Mouse (Mus musculus) hindbrain, embryonic 15.5 days (tissue): ENCODE measurements around the gene Xpc. TPM values are rescaled to one million over a fixed set of nuclear protein-coding genes. Genes with fewer than 3 reads are reported as not detected.

Experiments used
- ATAC-seq: fragments of 200-750 bp; cut with Nextera tagmentation; 2 replicates; pipeline ENCODE4 v1.8.0; 2017; ENCODE audit warnings: low read depth, moderate number of reproducible peaks, moderate TSS enrichment; ENCODE audit not compliant: low FRiP score
- H3K27ac ChIP-seq: fragments of 300-500 bp; sonication (generic); replicated peaks from 2 replicates; pipeline ENCODE4 v1.5.1; 2015; ENCODE audit warnings: mild to moderate bottlenecking, inconsistent platforms
- H3K27me3 ChIP-seq: fragments of 300-500 bp; sonication (generic); 2 replicates; pipeline ENCODE4 v1.6.1; 2015; ENCODE audit warnings: control low read depth, inconsistent platforms
- H3K36me3 ChIP-seq: fragments of 300-500 bp; sonication (generic); 2 replicates; pipeline ENCODE4 v1.6.1; 2015; ENCODE audit warnings: control low read depth, inconsistent platforms
- H3K4me1 ChIP-seq: fragments of 300-500 bp; sonication (generic); replicated peaks from 2 replicates; pipeline ENCODE4 v1.6.1; 2015; ENCODE audit warnings: control low read depth, inconsistent platforms
- H3K4me2 ChIP-seq: fragments of 300-500 bp; sonication (generic); 2 replicates; pipeline ENCODE4 v1.6.1; 2015; ENCODE audit warnings: moderate library complexity, mild to moderate bottlenecking, inconsistent platforms
- H3K4me3 ChIP-seq: fragments of 300-500 bp; sonication (generic); 2 replicates; pipeline ENCODE4 v1.5.1; 2015; ENCODE audit warnings: mild to moderate bottlenecking, inconsistent platforms
- H3K9ac ChIP-seq: fragments of 300-500 bp; sonication (generic); 2 replicates; pipeline ENCODE4 v1.6.1; 2015; ENCODE audit warnings: inconsistent platforms
- H3K9me3 ChIP-seq: fragments of 300-500 bp; sonication (generic); 2 replicates; pipeline ENCODE4 v1.6.1; 2016; ENCODE audit warnings: control low read depth, inconsistent platforms
- WGBS: fragments of 180-500 bp; shearing (Covaris S2); methylation state at CpG from one replicate; pipeline ENCODE4 v1.1.7; 2015; 5-methylcytosine and 5-hydroxymethylcytosine counted together
- polyA plus RNA-seq: library from polyadenylated mRNA; unstranded; fragments of >200 nt; fragmentation: Nextera tagmentation; extraction: Ambion mirVana; gene quantifications from 2 replicates; pipeline ENCODE4 v1.2.1, GENCODE M21; 2015

Gene Xpc
- polyA plus RNA-seq, 1 experiment from 2014 or later: 18.6 TPM

- Histone ChIP-seq H3K9ac (no peak overlapping the region), H3K36me3 (no peaks in the 10 kb centered on the region), H3K27ac (no peak overlapping the region), H3K4me1 (peaks cover 2% of the 10 kb centered on the region; the same call in 1 of the 2 replicates), H3K4me2 (no peak overlapping the region), H3K4me3 (no peak overlapping the region), H3K27me3 (no peaks in the 10 kb centered on the region), H3K9me3 (no peaks in the 10 kb centered on the region)
- no peak for ATAC-seq
- 90% methylated on average over 11 of the region's 11 CpGs for WGBS
Measured at GRCm38 (mm10) chr6:91536047-91536765, 20.5 kb upstream of the Xpc start.

GRCm38 (mm10) chr6:91535231-91535630 lies 19.5 kb upstream of the Xpc start:
- no peak for ATAC-seq
- H3K4me1 ChIP-seq: no peaks in the 10 kb centered on the region; the same call in 1 of the 2 replicates
- WGBS: 65% methylated on average over 3 of the region's 3 CpGs

GRCm38 (mm10) chr6:91534268-91534667 lies 18.6 kb upstream of the Xpc start:
- H3K27me3 ChIP-seq: no peaks in the 10 kb centered on the region
- H3K4me3 ChIP-seq: no peak overlapping the region
- no peak overlapping the region for H3K4me2 ChIP-seq
- H3K4me1 ChIP-seq: no peaks in the 10 kb centered on the region; the same call in 1 of the 2 replicates
- H3K9me3 ChIP-seq: no peaks in the 10 kb centered on the region
- no peak overlapping the region for H3K9ac ChIP-seq
- no peak overlapping the region for H3K27ac ChIP-seq
- no peaks in the 10 kb centered on the region for H3K36me3 ChIP-seq
- WGBS: 88% methylated on average over 4 of the region's 4 CpGs
- no peak for ATAC-seq

More at GRCm38 (mm10) chr6:91535231-91535630, 19.5 kb upstream of the Xpc start:
- H3K9ac ChIP-seq: no peak overlapping the region
- H3K27ac ChIP-seq: no peak overlapping the region
- no peaks in the 10 kb centered on the region for H3K27me3 ChIP-seq
- no peaks in the 10 kb centered on the region for H3K36me3 ChIP-seq
- no peak overlapping the region for H3K4me3 ChIP-seq
- no peaks in the 10 kb centered on the region for H3K9me3 ChIP-seq
- no peak overlapping the region for H3K4me2 ChIP-seq

- no peaks in the 10 kb centered on the region for H3K9me3 ChIP-seq
- H3K9ac ChIP-seq: no peak overlapping the region
- H3K36me3 ChIP-seq: no peaks in the 10 kb centered on the region
- H3K27me3 ChIP-seq: no peaks in the 10 kb centered on the region
- H3K4me1 ChIP-seq: no peaks in the 10 kb centered on the region; the same call in 1 of the 2 replicates
- no peak overlapping the region for H3K27ac ChIP-seq
- ATAC-seq: no peak
- 35% methylated on average over 2 of the region's 2 CpGs for WGBS
- H3K4me2 ChIP-seq: no peak overlapping the region
- H3K4me3 ChIP-seq: no peak overlapping the region
Measured at GRCm38 (mm10) chr6:91533771-91534170, 18.1 kb upstream of the Xpc start.

- no peaks in the 10 kb centered on the region for H3K9me3 ChIP-seq
- H3K4me1 ChIP-seq: no peaks in the 10 kb centered on the region; the same call in 1 of the 2 replicates
- H3K27me3 ChIP-seq: no peaks in the 10 kb centered on the region
- no peak overlapping the region for H3K4me2 ChIP-seq
- H3K4me3 ChIP-seq: no peak overlapping the region
- H3K27ac ChIP-seq: no peak overlapping the region
- ATAC-seq: no peak
- no peak overlapping the region for H3K9ac ChIP-seq
- H3K36me3 ChIP-seq: no peaks in the 10 kb centered on the region
- 58% methylated on average over 5 of the region's 5 CpGs for WGBS
Measured at GRCm38 (mm10) chr6:91533359-91533758, 17.7 kb upstream of the Xpc start.

- Histone ChIP-seq H3K9me3 (no peaks in the 10 kb centered on the region), H3K4me2 (no peak overlapping the region), H3K9ac (no peak overlapping the region), H3K4me3 (no peak overlapping the region), H3K36me3 (no peaks in the 10 kb centered on the region), H3K27me3 (no peaks in the 10 kb centered on the region), H3K27ac (no peak overlapping the region), H3K4me1 (no peaks in the 10 kb centered on the region; the same call in 1 of the 2 replicates)
- no peak for ATAC-seq
- 77% methylated on average over 6 of the region's 6 CpGs for WGBS
Measured at GRCm38 (mm10) chr6:91532661-91533060, 17.0 kb upstream of the Xpc start.

- no peak overlapping the region for H3K27ac ChIP-seq
- no peak for ATAC-seq
- H3K4me2 ChIP-seq: no peak overlapping the region
- H3K36me3 ChIP-seq: no peaks in the 10 kb centered on the region
- 92% methylated on average over 6 of the region's 6 CpGs for WGBS
- no peak overlapping the region for H3K9ac ChIP-seq
- H3K4me3 ChIP-seq: no peak overlapping the region
- H3K4me1 ChIP-seq: peaks cover 3% of the 10 kb centered on the region
- no peaks in the 10 kb centered on the region for H3K27me3 ChIP-seq
- no peaks in the 10 kb centered on the region for H3K9me3 ChIP-seq
Measured at GRCm38 (mm10) chr6:91531276-91531675, 15.6 kb upstream of the Xpc start.

- Histone ChIP-seq H3K27ac (no peak overlapping the region), H3K4me3 (no peak overlapping the region), H3K9me3 (no peaks in the 10 kb centered on the region), H3K4me2 (no peak overlapping the region), H3K27me3 (no peaks in the 10 kb centered on the region), H3K36me3 (no peaks in the 10 kb centered on the region), H3K9ac (no peak overlapping the region), H3K4me1 (peaks cover 3% of the 10 kb centered on the region)
- ATAC-seq: no peak
- 94% methylated on average over 8 of the region's 8 CpGs for WGBS
Measured at GRCm38 (mm10) chr6:91530673-91531072, 15.0 kb upstream of the Xpc start.

GRCm38 (mm10) chr6:91528265-91528664 lies 12.6 kb upstream of the Xpc start:
- H3K36me3 ChIP-seq: peaks cover 8% of the 10 kb centered on the region; the same call in 1 of the 2 replicates
- no peak overlapping the region for H3K4me2 ChIP-seq
- peaks cover 3% of the 10 kb centered on the region for H3K4me1 ChIP-seq
- H3K9ac ChIP-seq: no peak overlapping the region
- no peaks in the 10 kb centered on the region for H3K27me3 ChIP-seq
- ATAC-seq: no peak
- 86% methylated on average over 7 of the region's 7 CpGs for WGBS
- H3K9me3 ChIP-seq: no peaks in the 10 kb centered on the region
- no peak overlapping the region for H3K4me3 ChIP-seq
- H3K27ac ChIP-seq: no peak overlapping the region

GRCm38 (mm10) chr6:91527227-91527860 lies 11.7 kb upstream of the Xpc start:
- no peaks in the 10 kb centered on the region for H3K9me3 ChIP-seq
- H3K4me3 ChIP-seq: no peak overlapping the region
- H3K9ac ChIP-seq: no peak overlapping the region
- H3K36me3 ChIP-seq: peaks cover 16% of the 10 kb centered on the region; the same call in 1 of the 2 replicates
- WGBS: 45% methylated on average over 5 of the region's 5 CpGs
- peak; percentile 85 for ATAC-seq
- H3K4me1 ChIP-seq: peaks cover 3% of the 10 kb centered on the region
- no peaks in the 10 kb centered on the region for H3K27me3 ChIP-seq
- H3K4me2 ChIP-seq: no peak overlapping the region
- H3K27ac ChIP-seq: no peak overlapping the region

- peaks cover 3% of the 10 kb centered on the region for H3K4me1 ChIP-seq
- 87% methylated on average over 4 of the region's 4 CpGs for WGBS
- no peak for ATAC-seq
- H3K9me3 ChIP-seq: no peaks in the 10 kb centered on the region
- H3K9ac ChIP-seq: no peak overlapping the region
- H3K4me3 ChIP-seq: no peak overlapping the region
- H3K4me2 ChIP-seq: no peak overlapping the region
- no peak overlapping the region for H3K27ac ChIP-seq
- H3K36me3 ChIP-seq: peaks cover 31% of the 10 kb centered on the region
- no peaks in the 10 kb centered on the region for H3K27me3 ChIP-seq
Measured at GRCm38 (mm10) chr6:91525544-91525943, 9.9 kb upstream of the Xpc start.

- WGBS: 96% methylated on average over 5 of the region's 5 CpGs
- Histone ChIP-seq H3K4me3 (no peak overlapping the region), H3K4me1 (peaks cover 6% of the 10 kb centered on the region), H3K9ac (no peak overlapping the region), H3K4me2 (no peak overlapping the region), H3K9me3 (no peaks in the 10 kb centered on the region), H3K27me3 (no peaks in the 10 kb centered on the region), H3K27ac (no peak overlapping the region), H3K36me3 (peaks cover 56% of the 10 kb centered on the region)
- no peak for ATAC-seq
Measured at GRCm38 (mm10) chr6:91522816-91523215, 7.1 kb upstream of the Xpc start.
